Mouse (Mus musculus) hindbrain, postnatal 0 days (tissue): ENCODE data around the gene Sfpq. TPM values are rescaled to one million over a fixed set of nuclear protein-coding genes. Genes with fewer than 3 reads are reported as not detected.
A peak's percentile ranks its signal among the peaks of the same experiment; 100 is the strongest.

Experiments used
- ATAC-seq: fragments of 200-750 bp; cut with Nextera tagmentation; 2 replicates; pipeline ENCODE4 v1.8.0; 2017; ENCODE audit warnings: mild to moderate bottlenecking, moderate TSS enrichment, moderate library complexity
- DNase-seq: peaks from one replicate; pipeline ENCODE4 v3.0.0-alpha.2; 2015; ENCODE audit warnings: low spot score
- H3K27ac ChIP-seq: fragments of 300-500 bp; sonication (generic); 2 replicates; pipeline ENCODE4 v1.5.1; 2014; ENCODE audit warnings: mild to moderate bottlenecking
- H3K27me3 ChIP-seq: fragments of 300-500 bp; sonication (generic); 2 replicates; pipeline ENCODE4 v1.6.1; 2014; ENCODE audit warnings: low read length, mixed read lengths; ENCODE audit not compliant: insufficient read depth
- H3K36me3 ChIP-seq: fragments of 300-500 bp; sonication (generic); 2 replicates; pipeline ENCODE4 v1.6.1; 2014; ENCODE audit warnings: low read length, mixed read lengths; ENCODE audit not compliant: insufficient read depth
- H3K4me1 ChIP-seq: fragments of 300-500 bp; sonication (generic); 2 replicates; pipeline ENCODE4 v1.6.1; 2014; ENCODE audit warnings: antibody characterized with exemption, low read length, mixed read lengths; ENCODE audit not compliant: insufficient read depth
- H3K4me2 ChIP-seq: fragments of 300-500 bp; sonication (generic); 2 replicates; pipeline ENCODE4 v1.6.1; 2014; ENCODE audit warnings: low read depth, mild to moderate bottlenecking, low read length, moderate library complexity, mixed read lengths
- H3K4me3 ChIP-seq: fragments of 300-500 bp; sonication (generic); 2 replicates; pipeline ENCODE4 v1.5.1; 2014; ENCODE audit warnings: low read length
- H3K9ac ChIP-seq: fragments of 300-500 bp; sonication (generic); replicated peaks from 2 replicates; pipeline ENCODE4 v1.6.1; 2014; ENCODE audit warnings: mild to moderate bottlenecking, low read length, moderate library complexity, mixed read lengths
- H3K9me3 ChIP-seq: fragments of 300-500 bp; sonication (generic); 2 replicates; pipeline ENCODE4 v1.6.1; 2016; ENCODE audit warnings: low read length, mixed read lengths
- CTCF ChIP-seq: IDR thresholded peaks from 2 replicates; pipeline ENCODE4 v1.5.1; 2016; ENCODE audit warnings: antibody characterized with exemption, control low read depth, low read depth
- WGBS: fragments of 180-500 bp; shearing (Covaris S2); extraction: QIAGEN DNeasy Blood & Tissue Kit; methylation state at CpG from one replicate; pipeline ENCODE4 v1.1.7; 2014; 5-methylcytosine and 5-hydroxymethylcytosine counted together
- polyA plus RNA-seq: library from polyadenylated mRNA; unstranded; fragments of >200 nt; fragmentation: Nextera tagmentation; extraction: Ambion mirVana; gene quantifications from 2 replicates; pipeline ENCODE4 v1.2.1, GENCODE M21; 2015
- total RNA-seq: library from RNA; depleted of rRNA; stranded (reverse); fragments of >200 nt; gene quantifications from 2 replicates; pipeline ENCODE4 v1.2.3, GENCODE M21; 2014

Gene Sfpq
- total and polyA plus RNA-seq, 2 experiments from 2014 or later: 63.2 to 132 TPM

GRCm38 (mm10) chr4:127026826-127027225 is 5.7 kb downstream of the Sfpq start:
- H3K9me3 ChIP-seq: no peaks in the 10 kb centered on the region
- TF ChIP-seq CTCF: no peak
- no peak overlapping the region for H3K4me2 ChIP-seq
- peaks cover 45% of the 10 kb centered on the region for H3K36me3 ChIP-seq
- H3K4me1 ChIP-seq: peaks cover 10% of the 10 kb centered on the region; the same call in 1 of the 2 replicates
- no peak overlapping the region for H3K27ac ChIP-seq
- DNase-seq (no peak), ATAC-seq (no peak)
- no peak overlapping the region for H3K4me3 ChIP-seq
- WGBS: 86% methylated on average over 4 of the region's 4 CpGs
- no peaks in the 10 kb centered on the region for H3K27me3 ChIP-seq
- no peak overlapping the region for H3K9ac ChIP-seq

- DNase-seq (peak; percentile 75), ATAC-seq (0 out of 2 replicates have a peak, but pooled peaks have one; percentile 40)
- Histone ChIP-seq H3K27me3 (no peaks in the 10 kb centered on the region), H3K36me3 (peaks cover 51% of the 10 kb centered on the region), H3K9ac (no peak overlapping the region), H3K4me2 (no peak overlapping the region), H3K9me3 (no peaks in the 10 kb centered on the region), H3K4me3 (no peak overlapping the region), H3K27ac (no peak overlapping the region), H3K4me1 (peaks cover 10% of the 10 kb centered on the region; the same call in 1 of the 2 replicates)
- peak; percentile 71 for TF ChIP-seq CTCF
- WGBS: 59% methylated on average over 4 of the region's 4 CpGs
Observed at GRCm38 (mm10) chr4:127027228-127028190, 6.4 kb downstream of the Sfpq start.

GRCm38 (mm10) chr4:127037158-127037557 is 16.0 kb downstream of the Sfpq start:
- TF ChIP-seq CTCF: no peak

GRCm38 (mm10) chr4:127037908-127038827 is 17.0 kb downstream of the Sfpq start:
- Histone ChIP-seq H3K9me3 (no peaks in the 10 kb centered on the region), H3K4me3 (no peak overlapping the region), H3K9ac (no peak overlapping the region), H3K4me2 (no peak overlapping the region), H3K4me1 (no peaks in the 10 kb centered on the region), H3K27ac (no peak overlapping the region), H3K36me3 (peaks cover 37% of the 10 kb centered on the region), H3K27me3 (no peaks in the 10 kb centered on the region)
- DNase-seq (no peak), ATAC-seq (no peak)
- no peak for TF ChIP-seq CTCF
- 82% methylated on average over 8 of the region's 8 CpGs for WGBS

More at GRCm38 (mm10) chr4:127037158-127037557, 16.0 kb downstream of the Sfpq start:
- Histone ChIP-seq H3K27ac (no peak overlapping the region), H3K27me3 (no peaks in the 10 kb centered on the region), H3K4me3 (no peak overlapping the region), H3K4me1 (no peaks in the 10 kb centered on the region), H3K9ac (no peak overlapping the region), H3K9me3 (no peaks in the 10 kb centered on the region), H3K4me2 (no peak overlapping the region), H3K36me3 (peaks cover 37% of the 10 kb centered on the region)
- no peak for DNase-seq
- 94% methylated on average over 3 of the region's 3 CpGs for WGBS
- ATAC-seq: no peak

GRCm38 (mm10) chr4:127038828-127039349 is 17.8 kb downstream of the Sfpq start:
- Histone ChIP-seq H3K36me3 (peaks cover 37% of the 10 kb centered on the region), H3K4me3 (no peak overlapping the region), H3K4me1 (no peaks in the 10 kb centered on the region), H3K27me3 (no peaks in the 10 kb centered on the region), H3K27ac (no peak overlapping the region), H3K4me2 (no peak overlapping the region), H3K9me3 (no peaks in the 10 kb centered on the region), H3K9ac (no peak overlapping the region)
- TF ChIP-seq CTCF: no peak
- WGBS: 83% methylated on average over 3 of the region's 3 CpGs
- ATAC-seq (no peak), DNase-seq (no peak)

GRCm38 (mm10) chr4:127039871-127040483 is 18.9 kb downstream of the Sfpq start:
- no peak for DNase-seq
- Histone ChIP-seq H3K4me3 (no peak overlapping the region), H3K27me3 (no peaks in the 10 kb centered on the region), H3K9me3 (no peaks in the 10 kb centered on the region), H3K36me3 (peaks cover 37% of the 10 kb centered on the region), H3K27ac (no peak overlapping the region), H3K9ac (no peak overlapping the region), H3K4me1 (no peaks in the 10 kb centered on the region), H3K4me2 (no peak overlapping the region)
- WGBS: 75% methylated on average over 3 of the region's 3 CpGs
- ATAC-seq: no peak
- TF ChIP-seq CTCF: no peak
